Mouse (Mus musculus) stomach, postnatal 0 days (tissue): ENCODE data around the gene Gfod1. TPM values are rescaled to one million over a fixed set of nuclear protein-coding genes. Genes with fewer than 3 reads are reported as not detected.
A peak's percentile ranks its signal among the peaks of the same experiment; 100 is the strongest.

Experiments
- ATAC-seq: fragments of 200-750 bp; cut with Nextera tagmentation; 2 replicates; pipeline ENCODE4 v1.8.0; 2017; ENCODE audit not compliant: low FRiP score, low TSS enrichment
- DNase-seq: peaks from one replicate; pipeline ENCODE4 v3.0.0-alpha.2; 2016; ENCODE audit warnings: low spot score
- H3K27ac ChIP-seq: fragments of 300-500 bp; sonication (generic); replicated peaks from 2 replicates; pipeline ENCODE4 v1.5.1; 2014; ENCODE audit warnings: mild to moderate bottlenecking, control low read depth
- H3K27me3 ChIP-seq: fragments of 300-500 bp; sonication (generic); 2 replicates; pipeline ENCODE4 v1.6.1; 2014; ENCODE audit warnings: low read length; ENCODE audit not compliant: control insufficient read depth, insufficient read depth
- H3K36me3 ChIP-seq: fragments of 300-500 bp; sonication (generic); 2 replicates; pipeline ENCODE4 v1.6.1; 2014; ENCODE audit warnings: low read length, mixed read lengths; ENCODE audit not compliant: control insufficient read depth, insufficient read depth
- H3K4me1 ChIP-seq: fragments of 300-500 bp; sonication (generic); replicated peaks from 2 replicates; pipeline ENCODE4 v1.6.1; 2014; ENCODE audit warnings: antibody characterized with exemption; ENCODE audit not compliant: control insufficient read depth, insufficient read depth
- H3K4me2 ChIP-seq: fragments of 300-500 bp; sonication (generic); replicated peaks from 2 replicates; pipeline ENCODE4 v1.6.1; 2014; ENCODE audit warnings: low read depth, mild to moderate bottlenecking, control low read depth, moderate library complexity
- H3K4me3 ChIP-seq: fragments of 300-500 bp; sonication (generic); 2 replicates; pipeline ENCODE4 v1.5.1; 2014; ENCODE audit warnings: low read depth, low read length, control low read depth
- H3K9ac ChIP-seq: fragments of 300-500 bp; sonication (generic); 2 replicates; pipeline ENCODE4 v1.6.1; 2014; ENCODE audit warnings: mild to moderate bottlenecking, low read length, control low read depth, mixed read lengths
- H3K9me3 ChIP-seq: fragments of 300-500 bp; sonication (generic); 2 replicates; pipeline ENCODE4 v1.6.1; 2016; ENCODE audit warnings: low read length; ENCODE audit not compliant: control insufficient read depth
- CTCF ChIP-seq: IDR thresholded peaks from 2 replicates; pipeline ENCODE4 v1.5.1; 2016; ENCODE audit warnings: antibody characterized with exemption, low read depth, mild to moderate bottlenecking, moderate library complexity
- EP300 ChIP-seq: optimal IDR thresholded peaks from 2 replicates; pipeline ENCODE3; 2016; ENCODE audit warnings: antibody characterized with exemption
- WGBS: fragments of 180-500 bp; shearing (Covaris S2); extraction: QIAGEN DNeasy Blood & Tissue Kit; methylation state at CpG from one replicate; pipeline ENCODE4 v1.1.7; 2014; 5-methylcytosine and 5-hydroxymethylcytosine counted together
- polyA plus RNA-seq: library from polyadenylated mRNA; unstranded; fragments of >200 nt; fragmentation: Nextera tagmentation; extraction: Ambion mirVana; gene quantifications from 2 replicates; pipeline ENCODE4 v1.2.1, GENCODE M21; 2015

The Gfod1 gene
- polyA plus RNA-seq, 1 experiment from 2014 or later, result 0.57 TPM

- Histone ChIP-seq H3K27ac (no peak overlapping the region), H3K4me2 (no peak overlapping the region)
Measured at GRCm38 (mm10) chr13:43297526-43297925, 6.4 kb downstream of the Gfod1 start.

GRCm38 (mm10) chr13:43296140-43296805 lies 7.7 kb downstream of the Gfod1 start:
- ATAC-seq (no peak), DNase-seq (no peak)
- WGBS, result 55% methylated on average over 7 of the region's 7 CpGs
- H3K27ac ChIP-seq, result no peak overlapping the region; the same call in 1 of the 2 replicates
- H3K4me2 ChIP-seq, result no peak overlapping the region
- no peak for TF ChIP-seq EP300
- no peak for TF ChIP-seq CTCF
- H3K4me3 ChIP-seq, result no peak overlapping the region
- no peaks in the 10 kb centered on the region for H3K9me3 ChIP-seq
- no peaks in the 10 kb centered on the region for H3K27me3 ChIP-seq
- H3K9ac ChIP-seq, result no peak overlapping the region
- H3K4me1 ChIP-seq, result no peaks in the 10 kb centered on the region
- no peaks in the 10 kb centered on the region for H3K36me3 ChIP-seq

More at GRCm38 (mm10) chr13:43297526-43297925, 6.4 kb downstream of the Gfod1 start:
- no peaks in the 10 kb centered on the region for H3K4me1 ChIP-seq
- no peaks in the 10 kb centered on the region for H3K27me3 ChIP-seq
- TF ChIP-seq EP300, result no peak
- no peak for TF ChIP-seq CTCF
- H3K9me3 ChIP-seq, result no peaks in the 10 kb centered on the region
- 94% methylated on average over 5 of the region's 5 CpGs for WGBS
- DNase-seq (no peak), ATAC-seq (no peak)
- H3K4me3 ChIP-seq, result no peak overlapping the region
- no peak overlapping the region for H3K9ac ChIP-seq
- H3K36me3 ChIP-seq, result no peaks in the 10 kb centered on the region

DNA sequence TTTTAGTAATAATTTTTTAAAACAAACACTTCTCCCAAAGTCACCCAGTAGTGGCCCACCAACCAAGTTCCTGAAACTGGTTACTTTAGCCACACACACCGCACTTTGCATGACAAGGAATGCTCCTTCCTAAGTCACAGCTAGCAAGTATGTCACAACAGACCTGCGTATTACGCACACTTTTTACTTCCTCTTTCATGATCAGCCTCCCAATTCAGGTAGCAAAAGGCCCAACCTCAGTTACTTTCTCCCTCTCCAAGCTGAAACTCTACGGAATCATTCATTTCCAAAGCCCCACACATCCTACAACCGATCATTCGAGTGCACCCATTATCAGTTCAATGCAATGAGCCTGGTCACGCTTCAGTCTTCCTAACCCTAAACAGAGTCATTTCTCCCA lies 8.3 kb downstream of the Gfod1 start:
- Histone ChIP-seq H3K4me1 (no peaks in the 10 kb centered on the region), H3K27me3 (no peaks in the 10 kb centered on the region), H3K27ac (no peak overlapping the region), H3K36me3 (no peaks in the 10 kb centered on the region), H3K9me3 (no peaks in the 10 kb centered on the region), H3K4me3 (no peak overlapping the region), H3K4me2 (no peak overlapping the region), H3K9ac (no peak overlapping the region)
- ATAC-seq (no peak), DNase-seq (no peak)
- 89% methylated on average over 7 of the region's 7 CpGs for WGBS
- TF ChIP-seq EP300 (no peak), CTCF (no peak)

GRCm38 (mm10) chr13:43294957-43295590 lies 8.9 kb downstream of the Gfod1 start:
- Histone ChIP-seq H3K27ac (no peak overlapping the region), H3K36me3 (no peaks in the 10 kb centered on the region), H3K27me3 (no peaks in the 10 kb centered on the region), H3K4me2 (no peak overlapping the region), H3K4me1 (no peaks in the 10 kb centered on the region), H3K4me3 (no peak overlapping the region), H3K9me3 (no peaks in the 10 kb centered on the region), H3K9ac (no peak overlapping the region)
- TF ChIP-seq CTCF (peak; percentile 29; the same call in 1 of the 2 replicates), EP300 (no peak)
- DNase-seq (no peak), ATAC-seq (no peak)
- WGBS, result 59% methylated on average over 7 of the region's 7 CpGs

- DNase-seq, result peak; percentile 73
- Histone ChIP-seq H3K4me2 (no peak overlapping the region), H3K9me3 (no peaks in the 10 kb centered on the region), H3K27me3 (no peaks in the 10 kb centered on the region), H3K4me1 (no peaks in the 10 kb centered on the region), H3K36me3 (no peaks in the 10 kb centered on the region), H3K4me3 (no peak overlapping the region), H3K9ac (no peak overlapping the region), H3K27ac (no peak overlapping the region)
- WGBS, result 46% methylated on average over 4 of the region's 4 CpGs
- TF ChIP-seq EP300, result peak; percentile 78
- TF ChIP-seq CTCF, result peak; percentile 31; the same call in 1 of the 2 replicates
- ATAC-seq, result peak; percentile 85
Measured at GRCm38 (mm10) chr13:43292892-43293291, 11.1 kb downstream of the Gfod1 start.

- Histone ChIP-seq H3K4me2 (no peak overlapping the region), H3K27me3 (no peaks in the 10 kb centered on the region), H3K36me3 (no peaks in the 10 kb centered on the region), H3K27ac (no peak overlapping the region), H3K9ac (no peak overlapping the region), H3K9me3 (no peaks in the 10 kb centered on the region), H3K4me1 (no peaks in the 10 kb centered on the region), H3K4me3 (no peak overlapping the region)
- ATAC-seq (no peak), DNase-seq (no peak)
- WGBS, result 61% methylated on average over 6 of the region's 6 CpGs
- TF ChIP-seq CTCF, result no peak
- TF ChIP-seq EP300, result no peak
Measured at GRCm38 (mm10) chr13:43289076-43289475, 14.9 kb downstream of the Gfod1 start.
